Mouse (Mus musculus) skeletal muscle tissue, postnatal 0 days (tissue): Measurements from ENCODE around the gene Prkg1. TPM values are rescaled to one million over a fixed set of nuclear protein-coding genes. Genes with fewer than 3 reads are reported as not detected.

ENCODE experiments used
- polyA plus RNA-seq: library from polyadenylated mRNA; unstranded; fragments of >200 nt; fragmentation: Nextera tagmentation; extraction: Ambion mirVana; gene quantifications from 2 replicates; pipeline ENCODE4 v1.2.1, GENCODE M21; 2015

The Prkg1 gene
- polyA plus RNA-seq = 19.0 and 20.7 TPM in 2 replicates

GRCm38 (mm10) chr19:31764801-31765340 lies at the start of gene Prkg1:
TSS of gene Prkg1 (minus strand) at chr19:31765033.

GRCm38 (mm10) chr19:31082662-31083429 lies 682.0 kb downstream of the Prkg1 start, which contains the start of gene Cstf2t:
TSS of gene Cstf2t (plus strand) at chr19:31082837.

GRCm38 (mm10) chr19:30549044-30549853 lies 1215.6 kb downstream of the Prkg1 start, which contains the start of gene Dkk1:
TSS of gene Dkk1 (minus strand) at chr19:30549665.

Other genes with a start within 250 kb of the Prkg1 start
- not detected in 2 replicates for gene A1cf, start 103.7 kb upstream of the Prkg1 start, polyA plus RNA-seq